Mouse (Mus musculus) Patski (cell line): ENCODE measurements around the gene Cpm. TPM values are rescaled to one million over a fixed set of nuclear protein-coding genes. Genes with fewer than 3 reads are reported as not detected.

ENCODE experiments used
- ATAC-seq: fragments of 100-300 bp; one replicate; pipeline ENCODE4 v1.8.0; 2021
- CTCF ChIA-PET: fragments of 350-600 bp; sonication (Branson Sonifier 250); formaldehyde crosslinking; loops from one replicate; lab custom pipeline; 2022; ENCODE audit warnings: inconsistent platforms; lab: Charles Lee
- POLR2A ChIA-PET: fragments of 350-600 bp; sonication (Branson Sonifier 250); formaldehyde crosslinking; loops from one replicate; lab custom pipeline; 2022; ENCODE audit warnings: antibody characterized with exemption, inconsistent platforms; lab: Charles Lee
- DNase-seq: peaks from one replicate; pipeline ENCODE4 v3.0.0-alpha.2; 2011; ENCODE audit warnings: low read depth, low spot score
- H3K27me3 ChIP-seq: fragments of 371-371 bp; one replicate; pipeline ENCODE4 v1.5.1; 2021
- CTCF ChIP-seq: fragments of 100-300 bp; IDR thresholded peaks from one replicate; pipeline ENCODE4 v1.5.1; 2021
- in situ Hi-C: fragments of 300-500 bp; cut with MboI; formaldehyde crosslinking; loops from 3 replicates; pipeline ENCODE4 v1.11.1; 2018; ENCODE audit warnings: low pct_unique_long_range_greater_than_20kb, mixed read lengths
- polyA plus RNA-seq: library from polyadenylated mRNA; unstranded; gene quantifications from one replicate; pipeline ENCODE4 v1.2.3, GENCODE M21; 2021

Gene Cpm
- polyA plus RNA-seq, result 1.4 TPM

DNA sequence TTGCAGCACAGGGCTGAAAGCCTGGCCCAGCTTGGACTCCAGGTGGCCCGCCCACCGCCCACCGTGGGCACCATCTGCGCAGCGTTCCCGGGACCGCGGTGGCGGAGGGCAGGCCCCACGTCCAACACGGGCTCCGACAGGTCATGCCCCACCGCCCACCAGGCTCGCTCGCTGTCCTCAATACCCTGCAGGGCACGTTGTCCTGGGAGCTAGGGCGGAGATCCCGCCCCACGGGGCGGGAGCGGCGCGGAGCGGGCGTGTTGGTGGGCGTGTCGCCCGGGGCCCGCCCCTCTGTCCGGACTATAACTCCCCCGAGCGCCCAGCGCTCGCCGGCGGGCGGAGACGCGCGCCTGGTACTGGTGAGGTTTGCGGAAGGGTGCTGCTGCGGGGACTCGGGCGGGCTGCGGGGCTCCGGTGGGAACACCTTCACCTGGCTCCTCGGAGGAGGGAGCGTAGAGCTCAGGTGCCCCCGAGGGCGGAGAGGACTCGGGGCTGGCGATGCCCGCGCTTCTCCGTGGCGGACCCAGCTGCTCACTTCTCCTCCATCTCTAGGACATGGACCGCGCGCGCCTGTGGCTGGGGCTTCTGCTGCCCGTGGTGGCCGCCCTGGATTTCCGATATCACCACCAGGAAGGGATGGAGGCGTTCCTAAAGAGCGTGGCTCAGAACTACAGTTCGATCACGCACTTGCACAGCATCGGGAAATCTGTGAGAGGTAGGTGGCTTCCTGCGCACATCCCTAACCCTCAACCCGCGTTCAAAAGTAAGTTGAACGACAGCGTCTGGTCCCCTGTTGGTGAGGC, at the start of gene Cpm:
Gene Cpm, plus strand, starts transcription at position 332 of the 803 bp plus-strand sequence.
- ATAC-seq, result peak; percentile 95
- H3K27me3 ChIP-seq, result peaks cover 15% of the 10 kb centered on the region
- DNase-seq, result peak; percentile 15
- CTCF ChIA-PET, result interaction anchor here (1.7 kb wide), 1 partner anchor 11 kb away, joined by 4 read pairs; no protein-coding TSS in a partner anchor
- TF ChIP-seq CTCF, result no peak
- in situ Hi-C loops, result no loop called here
- POLR2A ChIA-PET, result interaction anchor here (0.6 kb wide), 1 partner anchor 396 kb away, joined by 6 read pairs; no protein-coding TSS in a partner anchor

DNA sequence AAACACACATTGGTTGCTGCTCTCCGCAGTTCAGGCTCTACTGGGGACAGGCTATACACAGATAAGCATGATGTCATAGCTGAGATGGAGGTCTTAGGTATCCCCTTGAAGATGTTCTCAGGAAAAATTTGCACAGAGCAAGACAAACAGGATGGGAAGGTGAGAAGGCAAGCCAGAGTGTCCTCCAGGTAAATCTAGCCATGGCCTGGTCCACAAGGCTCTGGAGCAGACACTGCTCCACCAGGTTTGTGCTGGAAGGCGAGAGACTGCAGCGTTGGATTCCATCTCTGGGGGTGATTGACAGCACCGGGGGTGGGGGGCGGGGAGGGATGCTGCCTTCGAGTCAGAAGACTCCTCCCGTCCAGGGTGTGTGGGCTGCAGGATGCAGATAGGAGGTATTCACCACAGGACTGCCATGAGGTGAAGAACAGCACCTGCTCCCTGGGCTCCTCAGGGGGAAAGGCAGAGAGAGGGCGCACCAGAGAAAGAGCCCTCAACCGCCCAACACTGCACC, 49.5 kb upstream of the Cpm start:
- ChIA-PET CTCF (no interaction called here), POLR2A (no interaction called here)
- TF ChIP-seq CTCF, result no peak
- no peaks in the 10 kb centered on the region for H3K27me3 ChIP-seq
- in situ Hi-C loops, result no loop called here
- ATAC-seq (no peak), DNase-seq (no peak)

- ChIA-PET CTCF (no interaction called here), POLR2A (no interaction called here)
- TF ChIP-seq CTCF, result no peak
- in situ Hi-C loops, result no loop called here
- no peak for DNase-seq
- no peak for ATAC-seq
- no peaks in the 10 kb centered on the region for H3K27me3 ChIP-seq
These were observed 48.9 kb upstream of the Cpm start for GRCm38 (mm10) chr10:117580405-117580804.

GRCm38 (mm10) chr10:117581007-117581752, 48.1 kb upstream of the Cpm start:
- DNase-seq (no peak), ATAC-seq (no peak)
- TF ChIP-seq CTCF, result no peak
- in situ Hi-C loops, result no loop called here
- no peaks in the 10 kb centered on the region for H3K27me3 ChIP-seq
- ChIA-PET CTCF (no interaction called here), POLR2A (no interaction called here)

GRCm38 (mm10) chr10:117581753-117582062, 47.6 kb upstream of the Cpm start:
- ChIA-PET CTCF (no interaction called here), POLR2A (no interaction called here)
- DNase-seq (no peak), ATAC-seq (no peak)
- no peaks in the 10 kb centered on the region for H3K27me3 ChIP-seq
- in situ Hi-C loops, result no loop called here
- no peak for TF ChIP-seq CTCF

- no peak for DNase-seq
- in situ Hi-C loops, result no loop called here
- POLR2A ChIA-PET, result no interaction called here
- CTCF ChIA-PET, result interaction anchor here (1.7 kb wide), 1 partner anchor 9 kb away, joined by 5 read pairs; no protein-coding TSS in a partner anchor
- no peak for TF ChIP-seq CTCF
- no peaks in the 10 kb centered on the region for H3K27me3 ChIP-seq
- no peak for ATAC-seq
These were observed 45.9 kb upstream of the Cpm start for GRCm38 (mm10) chr10:117583155-117584061.

DNA sequence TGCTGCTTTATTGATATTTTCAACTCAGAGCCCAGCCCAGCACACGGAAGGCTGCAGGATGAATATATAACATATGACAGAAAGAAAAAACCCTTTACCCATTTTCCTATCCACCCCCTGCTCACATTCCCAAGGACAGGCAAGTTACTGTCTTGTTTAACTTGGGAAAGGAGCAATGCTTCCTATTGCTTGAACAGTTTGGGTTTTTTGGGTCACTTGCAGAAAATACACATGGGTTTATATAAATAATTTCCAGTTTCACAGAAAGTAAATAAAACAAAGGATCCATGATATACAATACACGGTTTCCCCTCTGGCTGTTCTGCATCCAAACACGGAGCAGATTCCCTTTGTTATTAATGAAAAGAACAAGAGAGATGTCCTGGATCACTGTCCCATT, 45.2 kb upstream of the Cpm start:
- no peaks in the 10 kb centered on the region for H3K27me3 ChIP-seq
- in situ Hi-C loops, result no loop called here
- POLR2A ChIA-PET, result no interaction called here
- TF ChIP-seq CTCF, result no peak
- no peak for DNase-seq
- CTCF ChIA-PET, result interaction anchor here (1.7 kb wide), 1 partner anchor 10 kb away, joined by 5 read pairs; no protein-coding TSS in a partner anchor
- ATAC-seq, result no peak

GRCm38 (mm10) chr10:117584566-117585515, 44.5 kb upstream of the Cpm start:
- in situ Hi-C loops, result no loop called here
- TF ChIP-seq CTCF, result no peak
- H3K27me3 ChIP-seq, result no peaks in the 10 kb centered on the region
- POLR2A ChIA-PET, result no interaction called here
- ATAC-seq, result no peak
- no peak for DNase-seq
- CTCF ChIA-PET, result interaction anchor here (1.7 kb wide), 1 partner anchor 11 kb away, joined by 5 read pairs; no protein-coding TSS in a partner anchor

DNA sequence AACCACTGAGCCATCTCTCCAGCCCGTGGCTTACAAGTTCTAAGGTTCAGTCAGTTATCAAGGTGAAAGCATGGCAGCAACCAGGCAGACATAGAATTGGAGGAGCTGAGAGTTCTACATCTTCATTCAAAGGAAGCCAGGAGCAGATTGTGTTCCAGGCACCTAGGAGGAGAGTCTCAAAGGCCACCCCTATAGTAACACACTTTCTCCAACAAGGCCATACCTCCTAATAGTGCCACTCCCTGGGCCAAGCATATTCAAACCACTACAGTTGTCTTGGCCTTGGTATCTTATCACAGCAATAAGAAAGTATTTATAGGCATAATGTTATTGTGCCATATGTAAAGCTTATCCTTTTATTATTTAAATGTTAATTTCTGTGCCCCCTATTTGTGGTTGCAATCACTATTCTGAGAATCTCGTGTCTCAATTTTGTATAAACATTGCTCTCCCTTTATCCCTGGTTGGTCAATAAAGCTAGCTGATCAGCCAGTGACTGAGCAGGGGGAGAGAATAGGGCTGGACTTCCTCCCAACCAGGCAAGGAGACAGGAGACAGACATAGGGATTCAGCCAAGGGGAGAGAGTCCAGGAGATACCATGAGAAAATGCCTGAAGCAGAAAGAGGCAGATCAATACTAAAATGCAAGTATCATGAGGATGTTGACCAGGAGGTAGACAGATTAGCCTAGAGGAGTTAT, 43.5 kb upstream of the Cpm start:
- in situ Hi-C loops, result no loop called here
- ATAC-seq (no peak), DNase-seq (no peak)
- H3K27me3 ChIP-seq, result peaks cover 5% of the 10 kb centered on the region
- CTCF ChIA-PET, result no interaction called here
- POLR2A ChIA-PET, result no interaction called here
- no peak for TF ChIP-seq CTCF
